Mouse (Mus musculus) forebrain, embryonic 14.5 days (tissue): Measurements from ENCODE around the gene Cep97. TPM values are rescaled to one million over a fixed set of nuclear protein-coding genes. Genes with fewer than 3 reads are reported as not detected.
A peak's percentile ranks its signal among the peaks of the same experiment; 100 is the strongest.

Experiments
- ATAC-seq: fragments of 200-750 bp; cut with Nextera tagmentation; 2 replicates; pipeline ENCODE4 v1.8.0; 2017; ENCODE audit warnings: mild to moderate bottlenecking, moderate library complexity
- DNase-seq: peaks from one replicate; pipeline ENCODE4 v3.0.0-alpha.2; 2015; ENCODE audit warnings: low spot score
- H3K27ac ChIP-seq: fragments of 300-500 bp; sonication (generic); 2 replicates; pipeline ENCODE4 v1.5.1; 2014; ENCODE audit warnings: low read depth, mild to moderate bottlenecking, control low read depth, low read length, moderate library complexity
- H3K27me3 ChIP-seq: fragments of 300-500 bp; sonication (generic); replicated peaks from 2 replicates; pipeline ENCODE4 v1.6.1; 2014; ENCODE audit warnings: low read length, control low read depth, mixed read lengths; ENCODE audit not compliant: control insufficient read depth, insufficient read depth
- H3K36me3 ChIP-seq: fragments of 300-500 bp; sonication (generic); 2 replicates; pipeline ENCODE4 v1.6.1; 2014; ENCODE audit warnings: low read length, control low read depth; ENCODE audit not compliant: control insufficient read depth, insufficient read depth
- H3K4me1 ChIP-seq: fragments of 300-500 bp; sonication (generic); 2 replicates; pipeline ENCODE4 v1.6.1; 2014; ENCODE audit warnings: antibody characterized with exemption, low read length, control low read depth; ENCODE audit not compliant: control insufficient read depth, insufficient read depth
- H3K4me2 ChIP-seq: fragments of 300-500 bp; sonication (generic); 2 replicates; pipeline ENCODE4 v1.6.1; 2014; ENCODE audit warnings: mild to moderate bottlenecking, control low read depth, low read length
- H3K4me3 ChIP-seq: fragments of 300-500 bp; sonication (generic); 2 replicates; pipeline ENCODE4 v1.5.1; 2014; ENCODE audit warnings: low read depth, low read length, control low read depth
- H3K9ac ChIP-seq: fragments of 300-500 bp; sonication (generic); 2 replicates; pipeline ENCODE4 v1.6.1; 2014; ENCODE audit warnings: mild to moderate bottlenecking, low read length, control low read depth, moderate library complexity
- H3K9me3 ChIP-seq: fragments of 300-500 bp; sonication (generic); replicated peaks from 2 replicates; pipeline ENCODE4 v1.6.1; 2016; ENCODE audit warnings: low read length, control low read depth, mixed read lengths; ENCODE audit not compliant: control insufficient read depth
- WGBS: fragments of 180-500 bp; shearing (Covaris S2); extraction: QIAGEN DNeasy Blood & Tissue Kit; methylation state at CpG from one replicate; pipeline ENCODE4 v1.1.7; 2014; 5-methylcytosine and 5-hydroxymethylcytosine counted together
- polyA plus RNA-seq: library from polyadenylated mRNA; unstranded; fragments of >200 nt; fragmentation: Nextera tagmentation; extraction: Ambion mirVana; gene quantifications from 2 replicates; pipeline ENCODE4 v1.2.1, GENCODE M21; 2014

Cep97 gene
- polyA plus RNA-seq, 1 experiment from 2014 or later = 15.8 TPM

- under 1% methylated on average over 65 of the region's 74 CpGs for WGBS
- ATAC-seq = peak; percentile 97
- peak within 1 kb of the TSS; percentile 81 for H3K9ac ChIP-seq
These were observed 39.6 kb downstream of the Cep97 start, which contains the start of gene Nxpe3 for GRCm38 (mm10) chr16:55894893-55895650. Nxpe3 (minus strand) TSS chr16:55895285.

GRCm38 (mm10) chr16:55894536-55894892, 40.1 kb downstream of the Cep97 start:
- Histone ChIP-seq H3K4me2 (peak overlapping the region; percentile 83), H3K36me3 (no peaks in the 10 kb centered on the region), H3K9ac (peak overlapping the region; percentile 81), H3K9me3 (no peaks in the 10 kb centered on the region), H3K27ac (peak overlapping the region; percentile 76; the same call in 1 of the 2 replicates), H3K27me3 (no peaks in the 10 kb centered on the region), H3K4me1 (0 out of 2 replicates have a peak, but pooled peaks cover 10% of the 10 kb centered on the region), H3K4me3 (peak overlapping the region; percentile 76)
- 0% methylated on average over 4 of the region's 4 CpGs for WGBS
- no peak for ATAC-seq
- no peak for DNase-seq

More at GRCm38 (mm10) chr16:55894893-55895650, 39.6 kb downstream of the Cep97 start, which contains the start of gene Nxpe3:
- Histone ChIP-seq H3K4me3 (peak within 1 kb of the TSS; percentile 76), H3K9me3 (no peaks in the 10 kb centered on the region), H3K4me1 (0 out of 2 replicates have a peak, but pooled peaks cover 10% of the 10 kb centered on the region), H3K27ac (peak within 1 kb of the TSS; percentile 76), H3K36me3 (no peaks in the 10 kb centered on the region), H3K27me3 (no peaks in the 10 kb centered on the region), H3K4me2 (peak within 1 kb of the TSS; percentile 83)
- peak; percentile 88 for DNase-seq

- Histone ChIP-seq H3K27ac (no peak overlapping the region), H3K4me3 (0 out of 2 replicates have a peak overlapping the region, but pooled peaks have one; percentile 76), H3K9ac (no peak overlapping the region), H3K9me3 (no peaks in the 10 kb centered on the region), H3K27me3 (no peaks in the 10 kb centered on the region), H3K4me1 (0 out of 2 replicates have a peak, but pooled peaks cover 10% of the 10 kb centered on the region), H3K36me3 (peaks cover 3% of the 10 kb centered on the region), H3K4me2 (peak overlapping the region; percentile 83)
- 87% methylated on average over 8 of the region's 8 CpGs for WGBS
- ATAC-seq = no peak
- no peak for DNase-seq
These were observed 41.1 kb downstream of the Cep97 start for GRCm38 (mm10) chr16:55893410-55894107.

- H3K36me3 ChIP-seq = peaks cover 12% of the 10 kb centered on the region
- no peak for DNase-seq
- no peaks in the 10 kb centered on the region for H3K9me3 ChIP-seq
- H3K27me3 ChIP-seq = no peaks in the 10 kb centered on the region
- ATAC-seq = no peak
- no peak overlapping the region for H3K4me2 ChIP-seq
- 0 out of 2 replicates have a peak, but pooled peaks cover 10% of the 10 kb centered on the region for H3K4me1 ChIP-seq
- no peak overlapping the region for H3K4me3 ChIP-seq
- no peak overlapping the region for H3K9ac ChIP-seq
- 80% methylated on average over 6 of the region's 7 CpGs for WGBS
- no peak overlapping the region for H3K27ac ChIP-seq
These were observed 42.2 kb downstream of the Cep97 start for GRCm38 (mm10) chr16:55892484-55892883.

- H3K4me1 ChIP-seq = 0 out of 2 replicates have a peak, but pooled peaks cover 9% of the 10 kb centered on the region
- H3K9me3 ChIP-seq = no peaks in the 10 kb centered on the region
- 93% methylated on average over 7 of the region's 7 CpGs for WGBS
- no peak overlapping the region for H3K4me3 ChIP-seq
- H3K36me3 ChIP-seq = peaks cover 13% of the 10 kb centered on the region
- no peak for DNase-seq
- H3K9ac ChIP-seq = no peak overlapping the region
- no peak for ATAC-seq
- no peak overlapping the region for H3K4me2 ChIP-seq
- no peaks in the 10 kb centered on the region for H3K27me3 ChIP-seq
- no peak overlapping the region for H3K27ac ChIP-seq
These were observed 43.3 kb downstream of the Cep97 start for GRCm38 (mm10) chr16:55891346-55891745.

GRCm38 (mm10) chr16:55890346-55891136, 44.1 kb downstream of the Cep97 start:
- no peaks in the 10 kb centered on the region for H3K9me3 ChIP-seq
- no peak overlapping the region for H3K4me3 ChIP-seq
- no peak overlapping the region for H3K9ac ChIP-seq
- no peak overlapping the region for H3K27ac ChIP-seq
- no peak for ATAC-seq
- 92% methylated on average over 19 of the region's 19 CpGs for WGBS
- H3K4me2 ChIP-seq = no peak overlapping the region
- DNase-seq = no peak
- 0 out of 2 replicates have a peak, but pooled peaks cover 8% of the 10 kb centered on the region for H3K4me1 ChIP-seq
- H3K36me3 ChIP-seq = peaks cover 13% of the 10 kb centered on the region
- no peaks in the 10 kb centered on the region for H3K27me3 ChIP-seq

- Histone ChIP-seq H3K36me3 (peaks cover 13% of the 10 kb centered on the region), H3K4me2 (no peak overlapping the region), H3K27me3 (no peaks in the 10 kb centered on the region), H3K27ac (no peak overlapping the region), H3K4me3 (no peak overlapping the region), H3K9ac (no peak overlapping the region), H3K4me1 (0 out of 2 replicates have a peak, but pooled peaks cover 6% of the 10 kb centered on the region), H3K9me3 (no peaks in the 10 kb centered on the region)
- DNase-seq (no peak), ATAC-seq (no peak)
- WGBS = 89% methylated on average over 3 of the region's 3 CpGs
These were observed 45.2 kb downstream of the Cep97 start for GRCm38 (mm10) chr16:55889451-55889850.

- WGBS = 90% methylated on average over 3 of the region's 3 CpGs
- Histone ChIP-seq H3K9ac (no peak overlapping the region), H3K9me3 (no peaks in the 10 kb centered on the region), H3K27me3 (no peaks in the 10 kb centered on the region), H3K27ac (no peak overlapping the region), H3K4me3 (no peak overlapping the region), H3K36me3 (peaks cover 13% of the 10 kb centered on the region), H3K4me1 (0 out of 2 replicates have a peak, but pooled peaks cover under 1% of the 10 kb centered on the region), H3K4me2 (no peak overlapping the region)
- ATAC-seq = no peak
- DNase-seq = no peak
These were observed 46.1 kb downstream of the Cep97 start for GRCm38 (mm10) chr16:55888584-55888960.
